Mouse (Mus musculus): ENCODE measurements at regions not wholly inside any gene's neighbourhood (a gene's known extent, or its start where the extent isn't known, plus 50 kb on each side); places are given as distances from the start of the nearest gene placed in this dataset.

DNA sequence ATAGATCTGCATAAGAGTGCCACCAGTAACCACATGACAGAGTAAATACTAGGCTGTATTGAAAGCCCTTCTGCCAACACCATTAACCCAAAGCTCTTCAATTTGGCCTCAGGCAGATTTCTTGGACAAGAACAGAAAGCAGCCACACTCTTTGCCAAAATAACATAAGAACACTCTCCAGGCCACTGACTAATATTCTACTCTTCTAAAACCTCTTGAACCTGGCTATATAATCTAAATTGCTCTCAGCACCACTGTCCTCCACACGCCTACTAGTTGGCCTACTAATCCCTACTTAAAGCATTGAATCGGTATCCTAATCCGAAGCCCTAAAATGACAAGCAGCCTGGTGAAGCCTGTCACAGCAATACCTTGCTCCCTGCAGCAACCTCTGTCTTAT is 467.5 kb downstream of the 1700129C05Rik start:
- DNase-seq, result no peak

DNA sequence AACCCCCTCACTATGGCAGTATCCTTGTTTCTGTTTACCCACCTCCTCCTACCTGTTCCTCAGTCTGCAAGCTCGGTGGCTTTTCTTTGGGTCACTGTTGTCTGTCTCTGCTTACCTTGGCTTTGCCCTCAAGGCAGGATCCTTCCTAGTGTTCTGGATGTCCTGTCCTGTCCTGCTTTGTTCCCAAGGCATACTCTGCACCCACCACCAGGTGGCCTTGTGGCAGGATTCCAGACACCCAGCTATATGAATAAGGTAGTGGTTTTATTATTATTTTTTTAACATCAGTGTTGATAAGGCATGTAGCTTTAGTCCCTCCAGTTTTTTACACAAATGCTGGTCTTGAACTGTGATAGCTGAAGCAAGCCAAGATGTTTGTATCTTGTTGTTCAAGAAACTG is 478.7 kb downstream of the 1700129C05Rik start:
- peak; percentile 10 for DNase-seq

DNA sequence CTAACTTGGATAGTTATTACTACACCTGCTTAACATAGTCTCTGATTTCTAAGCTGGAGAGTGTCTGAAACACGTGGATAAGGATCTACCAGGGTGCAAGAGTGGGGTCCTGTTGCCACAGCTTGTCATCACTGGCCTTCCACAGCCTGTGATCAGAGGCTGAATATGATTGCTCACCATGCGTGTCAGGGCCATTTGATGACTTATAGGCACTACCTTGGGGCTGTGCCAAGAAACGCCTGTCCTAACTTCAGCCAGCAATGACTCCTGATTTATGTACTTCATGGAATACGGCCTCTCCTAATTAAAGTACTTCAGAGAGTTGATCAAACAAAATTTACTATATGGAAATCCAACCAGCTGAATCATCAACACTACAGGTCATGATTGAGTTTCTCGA is 480.1 kb downstream of the 1700129C05Rik start:
- no peak for DNase-seq

DNA sequence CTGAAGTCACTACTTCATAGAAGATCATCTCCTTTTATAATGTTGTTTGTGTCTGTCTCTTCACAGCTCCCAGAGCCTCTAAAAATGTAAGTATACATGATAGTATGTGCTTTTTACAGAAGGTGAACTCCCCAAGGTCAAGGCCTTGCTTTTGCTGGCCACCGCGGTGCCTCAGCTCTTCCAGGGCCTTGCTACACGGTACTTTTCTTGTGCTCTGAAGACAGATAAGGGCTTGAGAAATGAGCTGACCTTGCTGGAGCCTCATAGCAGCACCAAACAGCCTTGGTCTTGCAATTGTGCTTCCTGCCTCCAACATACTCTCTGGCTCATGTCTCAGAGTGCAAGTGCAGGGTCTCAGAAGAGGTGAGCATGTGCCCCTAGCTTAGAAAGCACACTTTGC is 481.3 kb downstream of the 1700129C05Rik start:
- no peak for DNase-seq

DNA sequence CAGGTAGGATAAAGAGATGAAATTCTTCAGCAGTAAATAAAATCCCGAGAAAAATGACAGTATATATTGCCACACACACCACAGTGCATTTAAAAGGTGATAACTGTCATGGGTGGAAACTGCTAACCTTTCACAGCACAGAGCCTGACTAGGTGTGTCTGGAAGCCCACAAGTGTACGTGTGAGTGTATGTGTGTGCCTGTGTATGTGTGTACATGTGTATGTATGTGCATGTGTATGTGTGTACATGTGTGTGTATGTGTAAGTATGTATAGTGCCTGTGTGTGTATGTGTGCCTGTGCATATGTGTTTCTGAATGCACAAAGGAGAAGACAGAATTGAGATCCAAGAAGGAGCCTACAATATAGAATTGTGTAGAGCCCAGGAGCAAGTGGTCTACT is 485.4 kb downstream of the 1700129C05Rik start:
- DNase-seq, result no peak

DNA sequence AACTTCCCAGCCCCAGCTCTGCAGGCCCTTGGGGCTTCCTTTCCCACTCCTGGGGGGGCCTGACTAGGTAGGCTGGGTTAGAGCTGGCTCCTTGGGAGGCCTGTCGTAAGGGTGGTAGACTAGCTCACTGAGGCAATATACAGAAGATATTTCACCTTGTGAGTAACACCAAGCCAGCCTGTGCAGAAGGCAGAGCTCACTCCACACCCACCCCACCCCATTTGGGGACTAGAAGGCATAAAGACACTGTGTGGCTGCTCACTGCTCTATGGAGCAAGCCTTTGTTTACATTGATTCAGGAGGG is 485.8 kb downstream of the 1700129C05Rik start:
- DNase-seq, result no peak

DNA sequence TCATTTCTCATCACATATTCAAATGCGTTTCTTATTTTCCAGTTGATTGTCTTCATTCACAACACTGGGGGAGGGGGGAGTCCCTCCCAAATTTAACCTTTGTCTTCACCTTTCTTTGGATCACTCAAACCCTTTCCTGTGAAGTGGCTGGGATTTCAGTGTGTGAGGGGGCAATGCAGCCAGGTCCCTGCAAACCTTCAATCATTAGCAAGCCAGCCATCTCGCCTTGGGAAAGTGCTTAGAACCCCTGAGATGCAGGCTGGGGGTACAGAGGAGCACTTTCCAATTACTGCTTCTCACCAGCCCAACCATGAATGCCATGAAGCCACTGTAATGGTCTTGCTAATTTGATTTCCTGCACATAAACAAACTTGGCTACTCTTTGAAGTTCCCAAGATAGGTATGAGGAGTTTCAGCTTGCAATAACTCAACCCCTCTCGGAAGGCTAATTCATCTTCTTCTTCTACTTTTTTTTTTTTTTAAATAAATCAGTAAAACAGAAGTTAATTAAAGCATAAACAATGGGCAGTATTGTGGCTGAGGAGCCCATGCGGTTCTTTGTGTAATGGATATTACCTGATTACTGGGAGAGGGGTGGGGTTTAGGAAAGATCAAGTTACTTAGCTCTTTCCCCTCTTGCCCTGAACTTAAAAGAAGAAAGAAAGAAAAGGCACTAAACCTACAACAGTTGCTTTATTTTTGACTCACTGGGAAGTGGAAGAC is 486.3 kb downstream of the 1700129C05Rik start:
- DNase-seq, result no peak

DNA sequence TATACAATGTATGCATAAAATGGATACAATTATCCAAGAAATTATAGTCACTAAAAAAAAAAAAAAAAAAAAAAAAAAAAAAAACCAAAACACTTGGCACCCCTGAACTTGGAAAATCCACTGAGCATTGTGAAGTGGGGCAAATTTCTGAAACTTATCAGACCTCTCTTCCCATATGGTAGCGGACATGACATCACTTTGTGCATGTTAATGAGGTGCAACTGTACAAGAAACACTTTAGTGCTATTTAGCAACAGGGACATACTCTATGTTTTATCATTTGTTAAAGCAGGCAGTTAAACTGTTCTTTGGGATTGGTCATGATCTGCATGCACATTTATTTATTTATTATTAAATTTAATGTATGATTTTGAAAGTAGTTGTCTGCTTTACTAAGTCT is 489.7 kb downstream of the 1700129C05Rik start:
- DNase-seq, result no peak

DNA sequence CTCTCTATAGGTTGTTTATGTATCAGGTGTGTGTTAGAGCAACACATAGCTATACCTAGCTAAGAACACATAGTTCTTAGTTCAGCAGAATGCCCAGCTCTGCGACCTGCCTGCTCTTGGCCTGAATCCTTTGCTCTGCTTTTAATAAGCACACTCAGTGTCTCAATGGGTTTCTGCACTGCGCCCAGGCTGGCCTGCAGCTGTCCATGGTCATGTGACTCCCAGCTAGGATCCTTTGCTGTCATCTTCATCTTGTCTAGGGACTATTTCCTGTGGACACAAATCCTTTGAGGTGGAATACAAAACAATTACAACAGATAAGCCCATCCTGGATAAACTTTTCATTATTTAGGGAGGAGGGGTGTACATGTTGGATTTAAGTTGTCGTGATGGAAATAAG is 490.7 kb downstream of the 1700129C05Rik start:
- DNase-seq, result no peak

DNA sequence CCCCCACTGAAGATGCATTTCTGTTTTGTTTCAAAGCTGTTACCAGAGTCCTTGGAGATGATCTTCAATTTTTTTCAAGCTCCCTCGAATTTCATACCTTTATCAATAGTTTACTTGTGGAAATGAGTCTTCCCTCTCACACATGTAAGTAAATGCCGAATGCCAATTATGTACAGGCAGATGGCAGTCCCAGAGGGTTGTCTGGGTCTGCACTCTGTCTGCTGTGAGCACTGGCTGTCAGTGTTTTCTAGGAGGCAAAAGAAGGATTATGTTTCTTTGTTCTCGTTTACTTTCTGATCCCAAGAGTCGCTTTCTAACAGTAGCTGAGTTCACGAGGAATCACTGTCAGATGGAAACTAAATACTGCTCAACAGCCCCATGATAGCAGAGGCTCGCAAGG is 491.5 kb downstream of the 1700129C05Rik start:
- DNase-seq, result no peak

DNA sequence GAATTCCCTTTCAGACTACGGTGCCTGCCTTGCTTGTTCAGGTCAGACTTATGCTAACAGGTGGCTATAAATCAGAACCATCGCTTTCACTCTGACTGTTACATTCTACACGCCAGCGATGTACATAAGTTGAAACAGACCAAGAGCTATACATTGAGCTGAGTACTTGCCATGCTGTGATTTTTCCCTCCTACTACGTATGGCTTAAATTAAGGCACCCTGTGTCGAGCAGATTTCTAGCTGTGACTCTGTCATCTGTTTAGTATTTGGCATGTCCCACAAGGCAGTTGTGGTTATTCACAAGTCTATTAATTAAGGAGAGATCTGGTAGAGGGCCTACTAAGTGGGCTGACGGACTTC is 504.4 kb downstream of the 1700129C05Rik start:
- DNase-seq, result no peak

DNA sequence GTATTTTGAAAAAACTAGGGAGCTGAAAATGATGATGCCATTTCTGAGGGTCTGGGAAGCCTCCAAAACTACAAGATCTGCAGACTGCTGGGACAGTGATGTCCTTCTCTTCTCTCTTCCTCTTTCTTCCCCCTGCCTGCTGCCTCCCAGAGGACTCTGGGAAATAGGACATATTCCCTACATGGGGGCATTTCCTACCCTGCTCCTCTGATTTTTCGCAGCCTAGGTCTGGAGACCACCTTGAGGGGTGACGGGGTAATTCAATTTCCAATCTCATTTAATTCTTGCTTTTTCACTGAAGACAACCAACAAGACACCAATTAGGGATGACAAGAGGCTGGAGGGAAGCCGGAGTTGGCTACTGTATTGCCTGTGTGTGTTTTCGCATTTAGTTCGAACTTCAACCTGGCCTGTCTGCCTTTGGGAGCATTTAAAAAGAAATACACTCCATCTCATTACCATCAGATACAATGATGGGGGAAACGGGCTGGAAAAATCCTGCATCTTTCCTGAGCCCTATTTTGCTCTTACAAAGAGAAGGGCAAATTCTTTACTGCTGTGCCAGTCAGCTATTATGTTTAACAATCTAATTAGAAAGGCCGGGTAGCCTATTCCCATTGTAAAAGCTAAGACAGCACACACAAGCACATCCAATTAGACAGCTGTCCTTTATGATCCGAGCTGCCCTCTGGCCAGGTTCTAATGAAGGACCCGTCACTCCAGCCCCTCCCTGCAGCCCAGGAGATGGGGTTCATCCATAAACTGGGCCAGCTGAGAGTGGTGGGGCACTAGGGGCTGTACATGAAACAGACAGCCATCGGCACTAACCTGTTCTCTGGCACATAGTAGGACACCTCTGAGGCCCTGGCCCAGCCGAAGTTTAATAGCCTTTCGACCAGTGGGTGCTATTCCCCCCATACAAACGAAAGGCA is 505.0 kb downstream of the 1700129C05Rik start:
- DNase-seq, result no peak

DNA sequence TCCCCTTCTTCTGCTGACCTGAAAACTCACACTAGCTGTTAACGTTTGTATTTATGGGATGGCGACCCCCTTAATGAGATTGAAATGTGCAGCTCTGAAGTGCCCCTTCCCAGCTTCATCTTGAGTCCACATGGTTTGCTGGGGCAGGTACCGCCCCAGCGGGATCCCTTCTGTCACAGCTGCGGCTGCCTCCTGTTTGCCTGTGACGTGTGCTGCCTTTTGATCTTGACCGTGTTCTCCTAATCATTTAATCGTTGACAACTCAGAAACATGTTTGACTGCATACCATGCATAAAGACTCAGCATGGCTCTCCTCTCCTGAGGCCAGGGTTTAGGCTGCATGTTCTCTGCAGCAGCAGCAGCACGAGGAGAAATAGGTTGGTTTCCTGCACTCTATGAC is 511.5 kb downstream of the 1700129C05Rik start:
- DNase-seq, result no peak

DNA sequence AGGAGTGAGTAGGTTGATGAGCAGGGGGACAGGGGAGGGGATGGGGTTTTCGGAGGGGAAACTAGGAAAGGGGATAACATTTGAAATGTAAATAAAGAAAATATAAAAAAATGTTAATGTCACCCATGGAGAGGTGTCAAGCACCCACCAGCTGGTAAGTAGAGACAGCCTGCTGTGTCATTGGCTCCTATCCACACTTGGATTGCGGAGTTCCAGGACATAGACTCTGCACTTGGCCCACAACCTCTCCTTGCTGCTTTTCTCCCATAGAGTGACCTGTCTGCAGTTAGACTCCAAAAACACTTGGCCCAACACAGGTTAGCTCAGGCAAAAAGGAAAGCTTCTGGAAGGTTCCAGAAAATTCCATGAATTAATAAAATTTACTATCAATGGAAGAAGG is 514.4 kb downstream of the 1700129C05Rik start:
- no peak for DNase-seq

DNA sequence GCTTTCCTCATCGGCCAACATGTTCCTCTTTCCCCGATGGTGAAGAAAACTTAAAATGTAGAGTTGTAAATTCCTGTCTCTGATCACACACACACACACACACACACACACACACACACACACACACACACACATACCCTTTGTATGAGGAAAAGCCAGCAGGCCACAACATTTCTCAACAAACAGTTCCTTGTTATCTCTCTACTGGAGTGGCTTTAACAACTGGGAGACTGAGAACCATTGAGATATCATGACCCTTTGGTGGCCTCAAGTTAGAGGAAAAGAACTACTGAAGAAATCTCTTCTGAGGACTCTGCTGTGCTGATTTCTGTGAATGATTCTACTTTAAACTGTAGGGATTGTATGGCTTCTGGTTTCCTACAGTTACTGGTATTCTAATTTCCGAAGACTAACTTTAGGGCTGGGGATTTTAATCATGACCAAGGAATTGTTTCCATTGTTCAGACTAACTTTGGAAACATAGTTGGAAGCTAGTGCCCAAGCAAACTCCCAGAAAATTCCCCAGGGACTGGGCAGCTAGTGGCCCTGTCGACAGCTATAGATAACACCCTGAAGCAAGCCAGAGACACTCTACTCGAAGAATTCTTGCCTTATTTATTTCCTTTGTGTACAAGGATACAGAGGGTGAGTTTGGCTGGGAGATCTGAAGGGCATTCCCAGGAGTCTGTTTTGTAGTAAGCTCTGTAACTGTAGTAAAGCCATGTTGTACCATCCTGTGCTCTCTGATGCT is 516.0 kb downstream of the 1700129C05Rik start:
- no peak for DNase-seq

DNA sequence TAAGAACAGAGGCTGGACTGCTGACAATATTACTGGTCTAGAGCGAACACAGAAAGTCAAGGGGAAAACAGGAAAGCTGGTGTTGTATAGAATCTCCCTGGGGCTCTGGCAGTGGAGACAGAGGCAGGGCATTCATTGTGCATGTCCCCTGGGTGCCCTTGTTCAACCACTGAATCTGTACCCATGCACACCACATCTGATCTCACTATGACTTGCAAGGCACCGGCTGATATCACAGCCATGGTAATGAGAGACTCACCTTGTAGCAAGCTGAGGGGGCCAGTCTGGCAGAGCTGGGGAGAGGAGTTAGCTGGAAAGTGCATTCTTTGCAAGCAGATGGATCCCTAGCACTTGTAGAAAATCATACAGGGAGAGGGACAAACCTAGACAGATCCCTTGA is 522.5 kb downstream of the 1700129C05Rik start:
- DNase-seq, result no peak

DNA sequence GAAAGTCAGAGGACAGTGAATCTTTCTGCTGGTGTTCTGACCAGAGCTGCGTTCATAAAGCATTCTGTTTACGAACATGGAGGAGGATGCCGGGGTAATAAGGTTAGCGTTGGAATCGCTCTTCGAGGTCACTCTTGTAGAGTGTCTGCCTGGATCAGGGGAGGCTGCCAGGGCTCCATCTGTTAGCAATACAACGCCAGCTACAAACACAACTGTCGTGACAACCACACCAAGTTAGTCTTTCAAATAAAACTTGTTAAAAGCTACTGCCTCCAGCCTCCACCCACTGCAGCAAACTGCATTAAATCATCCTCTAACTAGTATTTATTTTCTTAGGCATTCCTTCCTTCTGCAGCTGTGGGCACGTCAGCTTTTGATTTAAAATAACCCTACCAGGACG is 525.0 kb downstream of the 1700129C05Rik start:
- peak; percentile 54 for DNase-seq

DNA sequence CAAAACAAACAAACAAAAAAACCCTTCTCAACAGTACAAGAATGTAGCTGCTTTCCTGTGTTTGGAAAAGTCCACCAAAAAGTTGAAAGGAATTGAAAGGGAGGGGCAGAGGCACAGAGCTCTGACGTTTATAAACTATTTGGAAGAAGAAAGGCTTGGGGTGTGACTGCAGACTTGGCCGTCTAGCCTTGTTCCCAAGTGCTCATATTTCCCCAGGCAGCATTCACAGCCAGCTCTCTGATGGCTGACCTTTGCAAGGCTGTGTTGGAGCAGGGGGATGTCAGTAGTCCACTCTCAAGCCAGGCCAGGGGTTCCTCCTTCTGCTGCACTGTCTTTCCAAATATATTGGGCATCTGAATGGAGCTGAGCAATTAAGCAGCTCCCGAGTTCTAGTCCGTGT is 534.5 kb downstream of the 1700129C05Rik start:
- DNase-seq, result no peak

DNA sequence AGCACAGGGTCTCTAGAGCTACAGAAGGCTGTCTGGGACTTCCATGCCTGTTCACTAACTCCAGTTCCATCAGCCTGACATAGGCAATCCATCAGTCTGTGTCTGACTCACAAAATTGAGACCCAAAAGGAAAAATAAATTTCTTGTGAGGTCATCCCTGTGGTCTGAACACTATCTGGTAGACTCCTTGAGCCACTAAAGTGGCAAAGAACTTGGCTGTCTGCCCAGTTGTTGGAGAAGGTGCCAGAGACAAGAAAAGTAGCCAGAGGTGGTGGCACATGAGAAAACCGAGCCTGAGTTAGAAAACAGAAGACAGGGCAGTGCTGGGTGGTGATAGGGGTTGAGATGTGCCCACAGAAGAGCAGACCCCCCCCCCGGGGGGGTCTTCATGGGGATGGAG is 535.0 kb downstream of the 1700129C05Rik start:
- DNase-seq, result peak; percentile 17

DNA sequence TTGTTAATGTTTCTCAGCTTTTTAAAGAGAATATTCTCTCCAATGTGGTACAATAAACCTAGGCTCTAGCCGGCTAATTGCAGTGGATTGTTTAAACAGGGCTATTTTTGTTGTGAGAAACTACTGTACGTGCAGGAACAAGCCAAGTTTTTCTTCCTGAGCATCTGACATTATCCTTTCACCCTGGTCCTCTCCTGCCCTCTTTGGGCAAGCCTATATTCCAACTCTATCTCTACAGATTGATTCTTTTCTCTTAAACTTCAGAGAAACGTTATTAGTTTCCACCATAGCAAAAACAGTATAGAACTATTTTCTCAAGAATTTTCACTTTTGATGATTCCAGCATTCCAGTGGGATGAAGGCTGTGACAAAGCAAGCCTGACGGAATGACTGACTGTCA is 535.2 kb downstream of the Fgf9 start:
- DNase-seq, result no peak

DNA sequence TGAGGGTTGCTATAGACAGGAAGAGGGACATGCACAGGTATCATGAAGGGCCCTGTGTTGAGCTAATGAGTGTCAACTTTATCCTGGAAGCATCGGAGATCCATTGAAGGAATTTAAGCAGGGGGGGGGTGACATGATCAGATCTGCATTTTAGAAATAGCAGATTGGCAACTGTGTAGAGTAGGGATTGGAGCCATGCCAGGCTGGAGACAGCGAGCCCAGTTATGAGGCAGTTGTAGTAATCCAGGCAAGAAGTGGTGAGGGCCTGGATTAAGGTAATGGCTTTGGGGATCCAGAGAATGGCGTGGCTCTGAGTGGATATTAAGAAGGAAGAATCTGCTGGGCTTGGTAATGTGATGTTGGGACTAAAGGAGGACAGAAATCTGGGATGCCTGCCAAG is 528.5 kb downstream of the Fgf9 start:
- DNase-seq, result no peak

DNA sequence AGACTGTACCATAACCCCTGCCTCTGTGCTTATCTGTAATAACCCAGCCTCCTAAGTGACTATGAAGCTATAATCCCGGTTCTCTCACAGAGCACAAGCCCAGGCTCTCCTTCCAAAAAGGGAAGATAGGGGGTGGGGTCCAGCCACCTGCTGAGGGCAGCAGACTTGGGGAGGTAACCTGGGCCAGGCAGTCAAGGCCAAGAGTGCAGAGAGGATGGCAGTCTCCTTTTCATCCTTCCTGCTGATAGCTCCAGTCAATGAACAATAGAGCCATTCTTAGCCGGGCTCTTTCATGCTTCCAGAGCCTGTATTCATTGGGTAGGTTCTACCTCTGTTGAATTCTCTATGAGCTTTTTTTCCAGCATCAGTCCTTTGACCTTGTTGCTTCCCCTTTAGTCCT is 527.5 kb downstream of the Fgf9 start:
- no peak for DNase-seq

DNA sequence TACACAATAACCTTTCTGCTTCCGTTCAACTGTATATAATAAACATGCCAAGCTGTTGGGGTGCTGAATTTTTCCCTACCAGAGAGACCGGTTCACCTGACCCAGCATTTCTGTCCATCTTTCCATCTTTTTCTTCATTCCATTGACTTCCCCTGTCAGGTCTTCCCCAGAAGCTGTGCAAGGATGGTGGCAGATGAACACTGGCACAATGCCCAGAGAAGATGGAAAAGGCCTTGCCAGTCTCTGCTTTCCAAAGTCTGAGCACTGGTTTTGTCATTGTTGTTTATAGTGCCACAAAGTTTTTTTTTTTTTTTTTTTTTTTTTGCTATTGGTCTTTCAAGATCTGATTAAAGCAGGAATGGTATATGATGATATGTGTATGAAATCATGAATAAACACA is 526.6 kb downstream of the Fgf9 start:
- no peak for DNase-seq

DNA sequence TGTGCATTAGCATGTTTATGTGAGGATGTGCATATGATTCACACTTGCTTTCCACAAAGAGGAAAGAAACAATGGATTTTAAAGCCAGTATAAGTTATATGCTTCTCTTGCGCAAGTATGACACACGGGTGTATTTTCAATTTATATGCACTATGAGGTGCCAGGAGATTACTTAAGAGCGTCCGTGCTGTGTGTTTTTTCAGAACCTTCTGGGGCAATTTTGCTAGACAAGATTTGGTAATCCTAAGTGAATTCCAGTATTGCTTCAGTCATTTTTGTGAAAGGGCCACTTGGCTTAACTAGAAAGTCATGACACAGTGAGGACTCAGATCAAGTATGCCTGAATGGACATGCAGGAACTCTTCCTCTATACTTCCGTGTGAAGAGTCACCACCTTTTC is 511.5 kb downstream of the Fgf9 start:
- no peak for DNase-seq

Measured in kidney, postnatal 14 days (tissue).